Mouse (Mus musculus): ENCODE data around the gene Map3k9. TPM values are rescaled to one million over a fixed set of nuclear protein-coding genes. Genes with fewer than 3 reads are reported as not detected.

Gene Map3k9
- total and polyA plus RNA-seq, 2 experiments from 2014 or later: 0.10 to 0.11 TPM

DNA sequence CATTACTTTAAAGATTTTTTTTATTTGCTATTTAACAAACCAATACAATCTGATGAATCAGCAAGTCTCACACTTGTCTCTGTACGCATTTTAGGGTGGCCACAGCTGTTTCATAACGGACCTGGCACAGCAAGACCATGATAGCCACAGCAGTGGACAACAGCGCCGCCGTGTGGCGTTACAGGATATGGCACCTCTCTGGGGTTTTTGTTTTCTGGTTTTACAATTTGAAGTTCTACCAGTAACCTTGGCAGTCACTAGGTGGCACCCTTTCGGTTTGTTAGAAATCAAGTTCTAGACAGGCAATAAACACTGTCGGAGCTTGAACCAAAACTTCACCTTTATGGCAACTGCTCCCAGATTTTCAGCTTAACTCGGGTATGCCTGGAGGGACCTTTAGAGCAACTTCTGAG, 7.7 kb upstream of the Map3k9 start:
- WGBS: 3% methylated on average over 9 of the region's 9 CpGs
- no peak overlapping the region for H3K4me3 ChIP-seq (ENCODE audit: low read depth, low read length)

DNA sequence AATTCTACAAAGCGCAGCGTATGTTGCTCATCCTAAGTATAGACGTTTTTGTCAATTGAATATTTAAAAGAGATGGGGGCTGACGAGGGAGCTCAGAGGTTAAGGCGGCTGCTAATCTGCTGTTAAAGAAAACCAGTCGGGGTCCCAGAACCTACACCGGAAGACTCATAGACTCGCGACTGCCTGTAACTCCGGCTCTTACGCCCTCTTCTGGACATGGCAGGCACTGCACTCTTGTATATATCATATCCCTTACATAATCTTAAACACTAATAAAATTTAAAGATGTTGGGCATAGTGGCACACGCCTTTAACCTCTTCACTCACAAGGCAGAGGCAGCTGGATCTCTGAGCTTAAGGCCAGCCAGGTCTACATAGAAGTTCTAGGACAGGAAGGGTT, 6.3 kb upstream of the Map3k9 start:
- no peaks in the 10 kb centered on the region for H3K4me1 ChIP-seq (ENCODE audit: control insufficient read depth, insufficient read depth)
- no peak for TF ChIP-seq EP300 (IDR thresholded peaks at IDR 0.05; ENCODE audit: low read depth)
- TF ChIP-seq CTCF (IDR thresholded peaks at IDR 0.05; ENCODE audit: low read depth): peak; percentile 22
- no peaks in the 10 kb centered on the region for H3K9me3 ChIP-seq (replicated peaks; ENCODE audit: control insufficient read depth, low read length)
- DNase-seq (ENCODE audit: low spot score): no peak
- H3K27ac ChIP-seq (ENCODE audit: low read depth): no peak overlapping the region
- no peak overlapping the region for H3K9ac ChIP-seq (replicated peaks; ENCODE audit: low read depth, low read length)
- 36% methylated on average over 12 of the region's 12 CpGs for WGBS
- no peak for ATAC-seq (ENCODE audit: insufficient read depth, low read depth)
- peaks cover 20% of the 10 kb centered on the region for H3K27me3 ChIP-seq (ENCODE audit: control insufficient read depth, insufficient read depth, low read length)
- H3K4me3 ChIP-seq (ENCODE audit: low read depth, low read length): no peak overlapping the region
- no peak overlapping the region for H3K4me2 ChIP-seq (ENCODE audit: low read depth, low read length)
- no peaks in the 10 kb centered on the region for H3K36me3 ChIP-seq (replicated peaks; ENCODE audit: control insufficient read depth, insufficient read depth, low read length)

More for the DNA sequence above, 7.7 kb upstream of the Map3k9 start:
- Histone ChIP-seq H3K4me2 (ENCODE audit: low read depth, low read length) (peak overlapping the region; percentile 40; the same call in 1 of the 2 replicates), H3K36me3 (replicated peaks; ENCODE audit: control insufficient read depth, insufficient read depth, low read length) (no peaks in the 10 kb centered on the region), H3K4me1 (ENCODE audit: control insufficient read depth, insufficient read depth) (no peaks in the 10 kb centered on the region), H3K9me3 (replicated peaks; ENCODE audit: control insufficient read depth, low read length) (no peaks in the 10 kb centered on the region), H3K27ac (ENCODE audit: low read depth) (no peak overlapping the region), H3K9ac (replicated peaks; ENCODE audit: low read depth, low read length) (no peak overlapping the region), H3K27me3 (ENCODE audit: control insufficient read depth, insufficient read depth, low read length) (peaks cover 6% of the 10 kb centered on the region; the same call in 1 of the 2 replicates)
- TF ChIP-seq CTCF (IDR thresholded peaks at IDR 0.05; ENCODE audit: low read depth) (peak; percentile 100), EP300 (IDR thresholded peaks at IDR 0.05; ENCODE audit: low read depth) (no peak)
- DNase-seq (ENCODE audit: low spot score): peak; percentile 90
- peak; percentile 50; the same call in 1 of the 2 replicates for ATAC-seq (ENCODE audit: insufficient read depth, low read depth)

DNA sequence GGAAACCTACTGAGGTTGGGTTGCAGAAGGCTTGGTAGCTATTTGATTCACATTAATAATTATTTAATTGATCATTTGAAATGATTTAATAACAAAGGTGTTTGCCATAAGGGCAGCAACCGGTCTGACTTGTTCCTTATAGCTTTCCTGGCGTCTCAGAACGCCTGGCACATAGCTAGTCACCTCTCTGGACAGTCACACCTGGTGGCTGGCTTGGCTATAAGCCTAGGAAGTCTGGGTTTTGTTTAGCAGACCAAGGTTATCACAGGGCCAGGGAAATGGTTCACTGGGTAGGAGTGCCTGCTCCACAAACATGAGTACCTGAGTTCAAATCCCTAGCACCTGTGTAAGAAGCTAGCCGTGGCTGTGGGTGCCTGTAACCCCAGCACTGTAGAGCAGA, 2.3 kb upstream of the Map3k9 start:
- Histone ChIP-seq H3K9me3 (replicated peaks; ENCODE audit: control insufficient read depth, low read length) (no peaks in the 10 kb centered on the region), H3K4me3 (ENCODE audit: low read depth, low read length) (no peak overlapping the region), H3K27me3 (ENCODE audit: control insufficient read depth, insufficient read depth, low read length) (peaks cover 55% of the 10 kb centered on the region), H3K9ac (replicated peaks; ENCODE audit: low read depth, low read length) (no peak overlapping the region), H3K27ac (ENCODE audit: low read depth) (no peak overlapping the region), H3K4me1 (ENCODE audit: control insufficient read depth, insufficient read depth) (0 out of 2 replicates have a peak, but pooled peaks cover 4% of the 10 kb centered on the region), H3K4me2 (ENCODE audit: low read depth, low read length) (no peak overlapping the region), H3K36me3 (replicated peaks; ENCODE audit: control insufficient read depth, insufficient read depth, low read length) (no peaks in the 10 kb centered on the region)
- no peak for ATAC-seq (ENCODE audit: insufficient read depth, low read depth)
- WGBS: 72% methylated on average over 4 of the region's 4 CpGs
- no peak for DNase-seq (ENCODE audit: low spot score)
- TF ChIP-seq EP300 (IDR thresholded peaks at IDR 0.05; ENCODE audit: low read depth) (no peak), CTCF (IDR thresholded peaks at IDR 0.05; ENCODE audit: low read depth) (no peak)

- peaks cover 61% of the 10 kb centered on the region for H3K27me3 ChIP-seq (ENCODE audit: control insufficient read depth, insufficient read depth, low read length)
- no peak for TF ChIP-seq CTCF (IDR thresholded peaks at IDR 0.05; ENCODE audit: low read depth)
- TF ChIP-seq EP300 (IDR thresholded peaks at IDR 0.05; ENCODE audit: low read depth): no peak
- 0 out of 2 replicates have a peak, but pooled peaks cover 4% of the 10 kb centered on the region for H3K4me1 ChIP-seq (ENCODE audit: control insufficient read depth, insufficient read depth)
- no peak overlapping the region for H3K27ac ChIP-seq (ENCODE audit: low read depth)
- H3K9ac ChIP-seq (replicated peaks; ENCODE audit: low read depth, low read length): no peak overlapping the region
- ATAC-seq (ENCODE audit: insufficient read depth, low read depth) (no peak), DNase-seq (ENCODE audit: low spot score) (no peak)
- 86% methylated on average over 6 of the region's 6 CpGs for WGBS
- no peaks in the 10 kb centered on the region for H3K9me3 ChIP-seq (replicated peaks; ENCODE audit: control insufficient read depth, low read length)
- H3K4me2 ChIP-seq (ENCODE audit: low read depth, low read length): no peak overlapping the region
- no peaks in the 10 kb centered on the region for H3K36me3 ChIP-seq (replicated peaks; ENCODE audit: control insufficient read depth, insufficient read depth, low read length)
- H3K4me3 ChIP-seq (ENCODE audit: low read depth, low read length): no peak overlapping the region
Observed at GRCm38 (mm10) chr12:81782606-81783005, 1.6 kb upstream of the Map3k9 start.

- no peak for DNase-seq (ENCODE audit: low spot score)
- 0 out of 2 replicates have a peak, but pooled peaks cover 4% of the 10 kb centered on the region for H3K4me1 ChIP-seq (ENCODE audit: control insufficient read depth, insufficient read depth)
- H3K36me3 ChIP-seq (replicated peaks; ENCODE audit: control insufficient read depth, insufficient read depth, low read length): no peaks in the 10 kb centered on the region
- H3K4me3 ChIP-seq (ENCODE audit: low read depth, low read length): peak overlapping the region; percentile 64
- WGBS: 1% methylated on average over 76 of the region's 91 CpGs
- 0 out of 2 replicates have a peak overlapping the region, but pooled peaks have one; percentile 23 for H3K9ac ChIP-seq (replicated peaks; ENCODE audit: low read depth, low read length)
- H3K27ac ChIP-seq (ENCODE audit: low read depth): no peak overlapping the region
- no peaks in the 10 kb centered on the region for H3K9me3 ChIP-seq (replicated peaks; ENCODE audit: control insufficient read depth, low read length)
- H3K27me3 ChIP-seq (ENCODE audit: control insufficient read depth, insufficient read depth, low read length): peaks cover 64% of the 10 kb centered on the region
- ATAC-seq (ENCODE audit: insufficient read depth, low read depth): peak; percentile 18; the same call in 1 of the 2 replicates
- H3K4me2 ChIP-seq (ENCODE audit: low read depth, low read length): peak overlapping the region; percentile 98
- no peak for TF ChIP-seq EP300 (IDR thresholded peaks at IDR 0.05; ENCODE audit: low read depth)
- TF ChIP-seq CTCF (IDR thresholded peaks at IDR 0.05; ENCODE audit: low read depth): no peak
Observed at GRCm38 (mm10) chr12:81780271-81781093, 493 bp downstream of the Map3k9 start.

Data from heart, postnatal 0 days (tissue).